Mouse (Mus musculus): ENCODE data around the gene Tnrc6a. TPM values are rescaled to one million over a fixed set of nuclear protein-coding genes. Genes with fewer than 3 reads are reported as not detected.

Tnrc6a gene
- polyA plus RNA-seq, 1 experiment from 2014 or later = 44.8 TPM

DNA sequence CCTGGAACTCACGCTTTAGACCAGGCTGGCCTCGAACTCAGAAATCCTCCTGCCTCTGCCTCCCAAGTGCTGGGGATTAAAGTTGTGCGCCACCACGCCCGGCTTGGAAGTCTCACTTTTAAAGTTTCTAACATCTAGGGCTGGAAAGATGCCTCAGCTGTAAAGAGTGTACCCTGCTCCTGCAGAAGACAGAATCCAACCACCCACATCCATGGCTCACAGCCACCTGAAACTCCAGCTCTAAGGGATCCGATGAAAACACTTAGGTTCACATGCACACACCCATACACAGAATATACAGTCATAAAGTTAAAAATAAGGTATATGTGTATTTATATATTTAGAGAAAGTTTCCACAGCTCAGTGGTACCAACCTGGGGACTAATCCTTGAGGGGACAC is 10.1 kb upstream of the Tnrc6a start:
- 89% methylated on average over 6 of the region's 6 CpGs for WGBS (ENCODE audit: insufficient replicate concordance)
- Histone ChIP-seq H3K4me3 (ENCODE audit: low read depth, low read length) (no peak overlapping the region), H3K9ac (ENCODE audit: low read depth, low read length) (no peak overlapping the region), H3K27me3 (ENCODE audit: control insufficient read depth, insufficient read depth, low read length) (no peaks in the 10 kb centered on the region), H3K9me3 (replicated peaks; ENCODE audit: control insufficient read depth, low read length) (no peaks in the 10 kb centered on the region), H3K27ac (ENCODE audit: low read depth, low read length) (no peak overlapping the region), H3K36me3 (ENCODE audit: control insufficient read depth, insufficient read depth, low read length) (no peaks in the 10 kb centered on the region), H3K4me1 (ENCODE audit: control insufficient read depth, insufficient read depth, low read length) (peaks cover 1% of the 10 kb centered on the region; the same call in 1 of the 2 replicates), H3K4me2 (no peak overlapping the region)
- no peak for ATAC-seq (replicated peaks; ENCODE audit: insufficient number of reproducible peaks, low FRiP score, low TSS enrichment)

GRCm38 (mm10) chr7:123116799-123117198 is 6.9 kb upstream of the Tnrc6a start:
- no peak for ATAC-seq (replicated peaks; ENCODE audit: insufficient number of reproducible peaks, low FRiP score, low TSS enrichment)
- WGBS (ENCODE audit: insufficient replicate concordance) = 66% methylated on average over 12 of the region's 12 CpGs
- Histone ChIP-seq H3K9me3 (replicated peaks; ENCODE audit: control insufficient read depth, low read length) (no peaks in the 10 kb centered on the region), H3K4me1 (ENCODE audit: control insufficient read depth, insufficient read depth, low read length) (no peaks in the 10 kb centered on the region), H3K4me2 (no peak overlapping the region), H3K27me3 (ENCODE audit: control insufficient read depth, insufficient read depth, low read length) (no peaks in the 10 kb centered on the region), H3K9ac (ENCODE audit: low read depth, low read length) (no peak overlapping the region), H3K36me3 (ENCODE audit: control insufficient read depth, insufficient read depth, low read length) (no peaks in the 10 kb centered on the region), H3K27ac (ENCODE audit: low read depth, low read length) (no peak overlapping the region), H3K4me3 (ENCODE audit: low read depth, low read length) (no peak overlapping the region)

- 73% methylated on average over 4 of the region's 4 CpGs for WGBS (ENCODE audit: insufficient replicate concordance)
Measured at GRCm38 (mm10) chr7:123117209-123117608, 6.5 kb upstream of the Tnrc6a start.

DNA sequence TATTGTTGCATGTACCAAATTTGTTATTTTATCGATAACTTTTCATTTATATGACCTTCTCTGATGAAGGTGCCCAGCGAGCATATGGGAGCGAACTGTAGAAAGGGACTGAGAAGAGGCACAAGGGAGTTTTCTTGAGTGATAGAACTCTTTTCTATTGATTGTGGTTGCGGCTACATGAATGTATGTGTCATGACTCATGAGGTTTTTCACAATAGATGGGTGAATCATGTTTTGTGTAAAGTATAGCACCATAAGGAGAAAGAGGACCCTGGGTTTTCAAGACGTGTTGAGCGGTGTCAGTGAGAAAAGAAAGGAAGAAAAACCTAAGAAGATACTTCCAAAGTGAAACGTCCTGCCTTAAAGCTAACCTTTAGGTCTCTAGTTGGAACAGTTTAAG is 3.2 kb upstream of the Tnrc6a start:
- 79% methylated on average over 7 of the region's 7 CpGs for WGBS (ENCODE audit: insufficient replicate concordance)
- no peak for ATAC-seq (replicated peaks; ENCODE audit: insufficient number of reproducible peaks, low FRiP score, low TSS enrichment)

More at GRCm38 (mm10) chr7:123117209-123117608, 6.5 kb upstream of the Tnrc6a start:
- no peaks in the 10 kb centered on the region for H3K4me1 ChIP-seq (ENCODE audit: control insufficient read depth, insufficient read depth, low read length)
- H3K9ac ChIP-seq (ENCODE audit: low read depth, low read length) = no peak overlapping the region
- H3K27me3 ChIP-seq (ENCODE audit: control insufficient read depth, insufficient read depth, low read length) = no peaks in the 10 kb centered on the region
- no peak overlapping the region for H3K4me3 ChIP-seq (ENCODE audit: low read depth, low read length)
- H3K4me2 ChIP-seq = no peak overlapping the region
- ATAC-seq (replicated peaks; ENCODE audit: insufficient number of reproducible peaks, low FRiP score, low TSS enrichment) = no peak
- H3K9me3 ChIP-seq (replicated peaks; ENCODE audit: control insufficient read depth, low read length) = no peaks in the 10 kb centered on the region
- no peaks in the 10 kb centered on the region for H3K36me3 ChIP-seq (ENCODE audit: control insufficient read depth, insufficient read depth, low read length)
- H3K27ac ChIP-seq (ENCODE audit: low read depth, low read length) = no peak overlapping the region

GRCm38 (mm10) chr7:123124299-123124716 is 623 bp downstream of the Tnrc6a start:
- Histone ChIP-seq H3K9me3 (replicated peaks; ENCODE audit: control insufficient read depth, low read length) (no peaks in the 10 kb centered on the region), H3K4me1 (ENCODE audit: control insufficient read depth, insufficient read depth, low read length) (peaks cover 20% of the 10 kb centered on the region), H3K4me3 (ENCODE audit: low read depth, low read length) (peak overlapping the region; percentile 94), H3K27me3 (ENCODE audit: control insufficient read depth, insufficient read depth, low read length) (no peaks in the 10 kb centered on the region), H3K27ac (ENCODE audit: low read depth, low read length) (peak overlapping the region; percentile 95), H3K36me3 (ENCODE audit: control insufficient read depth, insufficient read depth, low read length) (0 out of 2 replicates have a peak, but pooled peaks cover 3% of the 10 kb centered on the region), H3K9ac (ENCODE audit: low read depth, low read length) (peak overlapping the region; percentile 96), H3K4me2 (peak overlapping the region; percentile 72)
- ATAC-seq (replicated peaks; ENCODE audit: insufficient number of reproducible peaks, low FRiP score, low TSS enrichment) = peak; percentile 73
- WGBS (ENCODE audit: insufficient replicate concordance) = under 1% methylated on average over 35 of the region's 45 CpGs

More for the DNA sequence above, 3.2 kb upstream of the Tnrc6a start:
- H3K9ac ChIP-seq (ENCODE audit: low read depth, low read length) = no peak overlapping the region
- H3K9me3 ChIP-seq (replicated peaks; ENCODE audit: control insufficient read depth, low read length) = no peaks in the 10 kb centered on the region
- H3K4me1 ChIP-seq (ENCODE audit: control insufficient read depth, insufficient read depth, low read length) = no peaks in the 10 kb centered on the region
- H3K4me3 ChIP-seq (ENCODE audit: low read depth, low read length) = no peak overlapping the region
- no peaks in the 10 kb centered on the region for H3K36me3 ChIP-seq (ENCODE audit: control insufficient read depth, insufficient read depth, low read length)
- H3K27me3 ChIP-seq (ENCODE audit: control insufficient read depth, insufficient read depth, low read length) = no peaks in the 10 kb centered on the region
- no peak overlapping the region for H3K4me2 ChIP-seq
- no peak overlapping the region for H3K27ac ChIP-seq (ENCODE audit: low read depth, low read length)

- peaks cover 20% of the 10 kb centered on the region for H3K4me1 ChIP-seq (ENCODE audit: control insufficient read depth, insufficient read depth, low read length)
- H3K27ac ChIP-seq (ENCODE audit: low read depth, low read length) = peak overlapping the region; percentile 95; the same call in 1 of the 2 replicates
- no peaks in the 10 kb centered on the region for H3K27me3 ChIP-seq (ENCODE audit: control insufficient read depth, insufficient read depth, low read length)
- 1% methylated on average over 16 of the region's 16 CpGs for WGBS (ENCODE audit: insufficient replicate concordance)
- peak overlapping the region; percentile 94 for H3K4me3 ChIP-seq (ENCODE audit: low read depth, low read length)
- ATAC-seq (replicated peaks; ENCODE audit: insufficient number of reproducible peaks, low FRiP score, low TSS enrichment) = no peak
- peak overlapping the region; percentile 96 for H3K9ac ChIP-seq (ENCODE audit: low read depth, low read length)
- H3K4me2 ChIP-seq = peak overlapping the region; percentile 72
- no peaks in the 10 kb centered on the region for H3K9me3 ChIP-seq (replicated peaks; ENCODE audit: control insufficient read depth, low read length)
- 0 out of 2 replicates have a peak, but pooled peaks cover 3% of the 10 kb centered on the region for H3K36me3 ChIP-seq (ENCODE audit: control insufficient read depth, insufficient read depth, low read length)
Measured at GRCm38 (mm10) chr7:123124735-123125181, 1.1 kb downstream of the Tnrc6a start.

DNA sequence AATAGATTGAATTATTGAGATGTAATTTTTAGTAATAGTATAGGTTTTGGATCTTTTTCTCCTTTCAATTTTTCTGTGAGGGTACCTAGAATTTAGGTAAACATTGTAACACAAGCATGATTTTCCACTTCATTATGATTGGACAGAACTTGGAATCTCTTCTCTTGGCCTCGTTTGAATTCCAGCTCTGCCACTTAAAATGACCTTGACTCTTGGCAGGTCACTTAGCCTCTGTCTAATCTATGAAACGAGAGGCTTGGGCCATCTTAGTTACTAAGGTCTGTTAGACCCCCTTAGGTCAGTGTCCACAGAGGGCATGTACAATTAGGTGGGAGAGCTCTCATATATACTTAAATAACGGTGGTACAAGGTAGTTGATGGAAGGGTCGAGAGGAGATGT is 2.4 kb downstream of the Tnrc6a start:
- Histone ChIP-seq H3K27ac (ENCODE audit: low read depth, low read length) (no peak overlapping the region), H3K9me3 (replicated peaks; ENCODE audit: control insufficient read depth, low read length) (no peaks in the 10 kb centered on the region), H3K9ac (ENCODE audit: low read depth, low read length) (no peak overlapping the region), H3K4me1 (ENCODE audit: control insufficient read depth, insufficient read depth, low read length) (peaks cover 28% of the 10 kb centered on the region), H3K4me3 (ENCODE audit: low read depth, low read length) (no peak overlapping the region), H3K4me2 (no peak overlapping the region), H3K36me3 (ENCODE audit: control insufficient read depth, insufficient read depth, low read length) (0 out of 2 replicates have a peak, but pooled peaks cover 3% of the 10 kb centered on the region), H3K27me3 (ENCODE audit: control insufficient read depth, insufficient read depth, low read length) (no peaks in the 10 kb centered on the region)
- no peak for ATAC-seq (replicated peaks; ENCODE audit: insufficient number of reproducible peaks, low FRiP score, low TSS enrichment)
- WGBS (ENCODE audit: insufficient replicate concordance) = 41% methylated on average over 4 of the region's 4 CpGs

GRCm38 (mm10) chr7:123127301-123127700 is 3.6 kb downstream of the Tnrc6a start:
- Histone ChIP-seq H3K27ac (ENCODE audit: low read depth, low read length) (no peak overlapping the region), H3K36me3 (ENCODE audit: control insufficient read depth, insufficient read depth, low read length) (0 out of 2 replicates have a peak, but pooled peaks cover 3% of the 10 kb centered on the region), H3K27me3 (ENCODE audit: control insufficient read depth, insufficient read depth, low read length) (no peaks in the 10 kb centered on the region), H3K4me3 (ENCODE audit: low read depth, low read length) (no peak overlapping the region), H3K4me2 (no peak overlapping the region), H3K9ac (ENCODE audit: low read depth, low read length) (no peak overlapping the region), H3K9me3 (replicated peaks; ENCODE audit: control insufficient read depth, low read length) (no peaks in the 10 kb centered on the region), H3K4me1 (ENCODE audit: control insufficient read depth, insufficient read depth, low read length) (peaks cover 31% of the 10 kb centered on the region)
- WGBS (ENCODE audit: insufficient replicate concordance) = 89% methylated on average over 1 of the region's 1 CpGs
- no peak for ATAC-seq (replicated peaks; ENCODE audit: insufficient number of reproducible peaks, low FRiP score, low TSS enrichment)

DNA sequence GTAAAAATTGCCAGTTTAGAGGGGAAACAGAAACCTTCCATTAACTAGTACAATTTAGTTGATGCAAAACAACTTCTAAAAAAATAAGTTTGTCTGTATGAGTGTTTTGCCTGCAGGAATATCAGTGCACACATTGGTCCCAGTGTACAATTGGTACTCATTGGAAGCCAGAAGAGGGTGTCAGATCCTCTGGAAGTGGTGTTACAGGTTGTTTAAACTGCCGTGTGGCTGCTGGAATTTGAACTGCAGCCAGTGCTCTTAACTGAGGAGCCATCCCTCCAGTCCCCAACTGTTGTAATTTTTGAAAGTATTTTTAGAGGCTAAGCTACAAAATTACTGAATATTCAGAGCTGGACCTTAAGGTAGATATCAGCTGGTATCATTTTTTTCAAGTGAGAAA is 4.3 kb downstream of the Tnrc6a start:
- 19% methylated on average over 1 of the region's 1 CpGs for WGBS (ENCODE audit: insufficient replicate concordance)
- no peaks in the 10 kb centered on the region for H3K27me3 ChIP-seq (ENCODE audit: control insufficient read depth, insufficient read depth, low read length)
- H3K4me2 ChIP-seq = no peak overlapping the region
- ATAC-seq (replicated peaks; ENCODE audit: insufficient number of reproducible peaks, low FRiP score, low TSS enrichment) = no peak
- H3K9ac ChIP-seq (ENCODE audit: low read depth, low read length) = no peak overlapping the region
- peaks cover 31% of the 10 kb centered on the region for H3K4me1 ChIP-seq (ENCODE audit: control insufficient read depth, insufficient read depth, low read length)
- H3K4me3 ChIP-seq (ENCODE audit: low read depth, low read length) = no peak overlapping the region
- H3K27ac ChIP-seq (ENCODE audit: low read depth, low read length) = no peak overlapping the region
- H3K9me3 ChIP-seq (replicated peaks; ENCODE audit: control insufficient read depth, low read length) = no peaks in the 10 kb centered on the region
- H3K36me3 ChIP-seq (ENCODE audit: control insufficient read depth, insufficient read depth, low read length) = 0 out of 2 replicates have a peak, but pooled peaks cover 3% of the 10 kb centered on the region

Data from heart, embryonic 11.5 days (tissue).